Mouse (Mus musculus): ENCODE measurements at regions not wholly inside any gene's neighbourhood (a gene's known extent, or its start where the extent isn't known, plus 50 kb on each side); places are given as distances from the start of the nearest gene placed in this dataset.

- H3K36me3 ChIP-seq, result no peaks in the 10 kb centered on the region
- 31% methylated on average over 4 of the region's 4 CpGs for WGBS
- H3K27ac ChIP-seq, result peak overlapping the region; percentile 5; the same call in 1 of the 2 replicates
- no peaks in the 10 kb centered on the region for H3K27me3 ChIP-seq
- no peak overlapping the region for H3K4me2 ChIP-seq
- H3K9ac ChIP-seq (replicated peaks), result no peak overlapping the region
- peaks cover 18% of the 10 kb centered on the region for H3K4me1 ChIP-seq (replicated peaks)
- H3K4me3 ChIP-seq (replicated peaks), result no peak overlapping the region
- no peaks in the 10 kb centered on the region for H3K9me3 ChIP-seq
- no peak for ATAC-seq (ENCODE audit: insufficient number of reproducible peaks, insufficient read depth, low FRiP score, low TSS enrichment, low read depth)
Observed at GRCm38 (mm10) chr13:25722595-25723525, 452.6 kb upstream of the Nrsn1 start.

- no peak overlapping the region for H3K9ac ChIP-seq (replicated peaks)
- H3K9me3 ChIP-seq, result no peaks in the 10 kb centered on the region
- H3K4me1 ChIP-seq (replicated peaks), result no peaks in the 10 kb centered on the region
- no peak overlapping the region for H3K4me3 ChIP-seq (replicated peaks)
- no peak for ATAC-seq (ENCODE audit: insufficient number of reproducible peaks, insufficient read depth, low FRiP score, low TSS enrichment, low read depth)
- H3K27ac ChIP-seq, result no peak overlapping the region
- no peaks in the 10 kb centered on the region for H3K27me3 ChIP-seq
- H3K4me2 ChIP-seq, result no peak overlapping the region
- 38% methylated on average over 4 of the region's 4 CpGs for WGBS
- H3K36me3 ChIP-seq, result no peaks in the 10 kb centered on the region
Observed at GRCm38 (mm10) chr13:25700965-25701364, 430.7 kb upstream of the Nrsn1 start.

GRCm38 (mm10) chr13:25695956-25696355 lies 425.7 kb upstream of the Nrsn1 start:
- no peaks in the 10 kb centered on the region for H3K9me3 ChIP-seq
- H3K4me3 ChIP-seq (replicated peaks), result no peak overlapping the region
- H3K9ac ChIP-seq (replicated peaks), result no peak overlapping the region
- H3K27ac ChIP-seq, result no peak overlapping the region
- no peaks in the 10 kb centered on the region for H3K36me3 ChIP-seq
- H3K4me1 ChIP-seq (replicated peaks), result no peaks in the 10 kb centered on the region
- ATAC-seq (ENCODE audit: insufficient number of reproducible peaks, insufficient read depth, low FRiP score, low TSS enrichment, low read depth), result no peak
- H3K4me2 ChIP-seq, result no peak overlapping the region
- H3K27me3 ChIP-seq, result no peaks in the 10 kb centered on the region
- WGBS, result 83% methylated on average over 1 of the region's 1 CpGs

GRCm38 (mm10) chr13:25695017-25695604 lies 424.8 kb upstream of the Nrsn1 start:
- Histone ChIP-seq H3K4me3 (replicated peaks) (no peak overlapping the region), H3K9me3 (no peaks in the 10 kb centered on the region), H3K27me3 (no peaks in the 10 kb centered on the region), H3K9ac (replicated peaks) (no peak overlapping the region), H3K36me3 (no peaks in the 10 kb centered on the region), H3K4me1 (replicated peaks) (no peaks in the 10 kb centered on the region), H3K27ac (no peak overlapping the region), H3K4me2 (no peak overlapping the region)
- WGBS, result 84% methylated on average over 14 of the region's 14 CpGs
- ATAC-seq (ENCODE audit: insufficient number of reproducible peaks, insufficient read depth, low FRiP score, low TSS enrichment, low read depth), result no peak

GRCm38 (mm10) chr13:25678221-25678735 lies 408.0 kb upstream of the Nrsn1 start:
- no peaks in the 10 kb centered on the region for H3K4me1 ChIP-seq (replicated peaks)
- no peak for ATAC-seq (ENCODE audit: insufficient number of reproducible peaks, insufficient read depth, low FRiP score, low TSS enrichment, low read depth)
- 94% methylated on average over 2 of the region's 2 CpGs for WGBS
- H3K27me3 ChIP-seq, result no peaks in the 10 kb centered on the region
- no peak overlapping the region for H3K9ac ChIP-seq (replicated peaks)
- no peaks in the 10 kb centered on the region for H3K36me3 ChIP-seq
- H3K27ac ChIP-seq, result no peak overlapping the region
- H3K4me3 ChIP-seq (replicated peaks), result no peak overlapping the region
- no peak overlapping the region for H3K4me2 ChIP-seq
- H3K9me3 ChIP-seq, result 0 out of 2 replicates have a peak, but pooled peaks cover 8% of the 10 kb centered on the region

GRCm38 (mm10) chr13:25675208-25675607 lies 404.9 kb upstream of the Nrsn1 start:
- Histone ChIP-seq H3K27me3 (no peaks in the 10 kb centered on the region), H3K4me3 (replicated peaks) (no peak overlapping the region), H3K27ac (no peak overlapping the region), H3K4me1 (replicated peaks) (no peaks in the 10 kb centered on the region), H3K4me2 (no peak overlapping the region), H3K36me3 (no peaks in the 10 kb centered on the region), H3K9me3 (no peaks in the 10 kb centered on the region), H3K9ac (replicated peaks) (no peak overlapping the region)
- 87% methylated on average over 6 of the region's 6 CpGs for WGBS
- no peak for ATAC-seq (ENCODE audit: insufficient number of reproducible peaks, insufficient read depth, low FRiP score, low TSS enrichment, low read depth)

- Histone ChIP-seq H3K36me3 (no peaks in the 10 kb centered on the region), H3K9ac (replicated peaks) (no peak overlapping the region), H3K27me3 (no peaks in the 10 kb centered on the region), H3K4me3 (replicated peaks) (no peak overlapping the region), H3K9me3 (no peaks in the 10 kb centered on the region), H3K4me1 (replicated peaks) (no peaks in the 10 kb centered on the region), H3K27ac (no peak overlapping the region), H3K4me2 (no peak overlapping the region)
- WGBS, result 85% methylated on average over 3 of the region's 3 CpGs
- no peak for ATAC-seq (ENCODE audit: insufficient number of reproducible peaks, insufficient read depth, low FRiP score, low TSS enrichment, low read depth)
Observed at GRCm38 (mm10) chr13:25666022-25666421, 395.7 kb upstream of the Nrsn1 start.

GRCm38 (mm10) chr13:25664963-25665606 lies 394.8 kb upstream of the Nrsn1 start:
- H3K4me3 ChIP-seq (replicated peaks), result no peak overlapping the region
- no peak for ATAC-seq (ENCODE audit: insufficient number of reproducible peaks, insufficient read depth, low FRiP score, low TSS enrichment, low read depth)
- WGBS, result 81% methylated on average over 2 of the region's 2 CpGs
- no peak overlapping the region for H3K9ac ChIP-seq (replicated peaks)
- no peak overlapping the region for H3K4me2 ChIP-seq
- H3K4me1 ChIP-seq (replicated peaks), result no peaks in the 10 kb centered on the region
- H3K36me3 ChIP-seq, result no peaks in the 10 kb centered on the region
- no peaks in the 10 kb centered on the region for H3K9me3 ChIP-seq
- no peaks in the 10 kb centered on the region for H3K27me3 ChIP-seq
- H3K27ac ChIP-seq, result no peak overlapping the region

- no peaks in the 10 kb centered on the region for H3K27me3 ChIP-seq
- peaks cover 8% of the 10 kb centered on the region; the same call in 1 of the 2 replicates for H3K4me1 ChIP-seq (replicated peaks)
- no peaks in the 10 kb centered on the region for H3K9me3 ChIP-seq
- WGBS, result 50% methylated on average over 1 of the region's 1 CpGs
- H3K9ac ChIP-seq (replicated peaks), result no peak overlapping the region
- no peaks in the 10 kb centered on the region for H3K36me3 ChIP-seq
- peak overlapping the region; percentile 79 for H3K27ac ChIP-seq
- 0 out of 2 replicates have a peak, but pooled peaks have one; percentile 59 for ATAC-seq (ENCODE audit: insufficient number of reproducible peaks, insufficient read depth, low FRiP score, low TSS enrichment, low read depth)
- H3K4me3 ChIP-seq (replicated peaks), result no peak overlapping the region
- no peak overlapping the region for H3K4me2 ChIP-seq
Observed at GRCm38 (mm10) chr13:25648430-25648786, 378.1 kb upstream of the Nrsn1 start.

GRCm38 (mm10) chr13:25647711-25648429 lies 377.6 kb upstream of the Nrsn1 start:
- 51% methylated on average over 3 of the region's 3 CpGs for WGBS
- no peaks in the 10 kb centered on the region for H3K27me3 ChIP-seq
- H3K27ac ChIP-seq, result no peak overlapping the region
- no peak overlapping the region for H3K4me2 ChIP-seq
- no peaks in the 10 kb centered on the region for H3K9me3 ChIP-seq
- ATAC-seq (ENCODE audit: insufficient number of reproducible peaks, insufficient read depth, low FRiP score, low TSS enrichment, low read depth), result peak; percentile 75; the same call in 1 of the 2 replicates
- peaks cover 8% of the 10 kb centered on the region; the same call in 1 of the 2 replicates for H3K4me1 ChIP-seq (replicated peaks)
- H3K9ac ChIP-seq (replicated peaks), result no peak overlapping the region
- H3K4me3 ChIP-seq (replicated peaks), result no peak overlapping the region
- H3K36me3 ChIP-seq, result no peaks in the 10 kb centered on the region
